Mouse (Mus musculus) kidney, adult 11 months (tissue): ENCODE measurements at regions not wholly inside any gene's neighbourhood (a gene's known extent, or its start where the extent isn't known, plus 50 kb on each side); places are given as distances from the start of the nearest gene placed in this dataset.

ENCODE experiments used
- DNase-seq: peaks from one replicate; pipeline ENCODE4 v3.0.0; 2022

DNA sequence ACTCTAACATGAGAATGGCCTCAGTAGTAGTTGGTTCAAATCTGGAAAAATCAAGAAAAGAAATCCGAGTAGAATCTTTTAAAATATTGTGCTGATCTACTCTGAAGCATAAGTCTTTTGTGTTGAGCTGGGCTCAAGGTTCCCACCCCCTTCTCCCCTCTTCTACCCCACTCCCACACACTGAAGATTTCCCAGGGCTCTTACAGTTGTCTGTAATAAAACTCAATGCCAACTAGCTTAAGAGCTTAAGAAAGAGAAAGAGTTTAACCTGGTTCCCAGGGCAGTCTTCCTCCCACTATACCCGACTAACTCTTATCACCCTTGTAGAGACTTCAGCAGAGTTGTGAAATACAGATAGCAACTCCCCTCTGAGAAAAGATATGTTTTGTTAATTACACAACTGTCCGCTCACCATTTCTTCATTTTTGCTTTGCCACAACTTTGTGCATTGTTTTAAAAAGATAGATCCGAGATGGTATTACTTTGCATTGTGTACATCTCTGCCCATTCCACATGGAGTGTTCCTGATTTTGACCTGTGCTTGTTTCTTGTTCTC, 94.0 kb upstream of the Cpeb2 start:
- DNase-seq, result no peak

DNA sequence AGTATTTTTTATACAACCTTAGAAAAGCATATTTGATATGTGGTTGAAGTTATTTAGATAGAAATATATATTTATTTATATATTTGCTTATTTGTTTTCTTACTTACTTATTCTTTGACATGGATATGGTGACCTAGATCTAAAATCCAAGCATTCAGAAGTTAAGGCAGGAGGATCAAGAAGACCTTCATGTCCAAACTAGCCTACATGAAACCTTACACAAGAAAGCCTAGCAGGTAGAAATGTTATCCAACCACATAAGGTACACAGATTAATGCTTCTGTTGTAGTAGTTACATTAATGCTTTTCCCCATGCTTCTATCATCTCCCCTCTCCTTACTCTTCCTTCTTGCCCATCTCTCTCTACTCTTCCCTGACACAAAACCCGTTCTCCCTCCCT, 93.2 kb upstream of the Cpeb2 start:
- no peak for DNase-seq

DNA sequence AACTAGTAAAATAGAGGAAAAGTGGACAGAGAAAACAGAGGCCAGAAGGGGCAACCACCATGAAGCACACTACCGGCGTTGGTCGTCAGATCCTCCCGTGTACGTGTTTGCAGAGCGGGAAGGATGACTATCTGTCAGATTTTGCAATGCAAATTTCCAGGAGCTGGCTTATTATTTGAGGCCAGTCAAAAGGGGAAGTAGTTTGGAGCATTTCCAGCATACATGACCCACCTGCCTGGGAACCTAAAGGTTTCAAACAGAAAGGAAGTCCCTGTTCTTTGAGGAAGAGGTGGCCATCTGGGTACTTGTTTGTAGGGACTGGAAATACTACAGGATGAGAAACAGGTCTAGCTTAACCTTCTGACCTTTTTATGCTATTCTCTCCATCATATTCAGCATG, 87.0 kb upstream of the Cpeb2 start:
- no peak for DNase-seq

DNA sequence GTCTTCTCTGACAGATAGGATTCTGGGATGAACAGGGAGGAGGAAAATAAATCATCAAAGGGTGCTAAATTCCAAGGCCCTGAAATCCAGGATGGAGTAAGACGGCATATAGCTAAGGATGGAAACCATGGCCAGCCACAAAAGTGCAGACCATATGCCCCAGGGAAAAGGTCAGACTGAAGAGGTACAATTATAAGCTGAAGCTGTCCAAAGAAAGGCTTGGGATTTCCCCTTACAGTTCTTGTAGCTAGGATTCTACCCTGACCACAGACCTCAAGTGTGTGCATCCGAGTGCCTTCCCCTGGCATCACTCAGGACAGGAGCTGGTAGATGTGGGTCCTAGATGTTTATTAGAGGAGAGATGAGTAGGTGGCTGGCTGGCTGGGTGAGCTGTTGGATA, 86.0 kb upstream of the Cpeb2 start:
- DNase-seq, result no peak

DNA sequence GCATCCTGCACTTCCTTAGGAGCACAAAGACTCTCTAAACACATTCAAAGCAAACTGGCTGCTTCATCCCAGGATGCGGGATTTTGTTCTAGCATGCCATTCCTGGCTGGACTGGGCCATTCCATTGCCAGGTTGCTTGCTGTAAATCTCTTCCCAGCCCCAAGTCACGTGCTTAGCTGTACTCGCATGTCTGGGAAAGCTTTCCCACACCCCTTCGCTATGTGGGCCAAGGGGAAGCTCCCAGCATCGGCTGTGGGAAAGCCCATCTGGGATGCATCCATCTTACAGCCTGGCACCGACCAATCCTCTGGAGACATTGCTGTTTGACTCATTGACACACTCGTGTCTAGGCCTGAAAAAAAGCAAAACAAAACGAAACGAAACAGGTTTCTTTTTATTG, 84.5 kb upstream of the Cpeb2 start:
- DNase-seq, result no peak

DNA sequence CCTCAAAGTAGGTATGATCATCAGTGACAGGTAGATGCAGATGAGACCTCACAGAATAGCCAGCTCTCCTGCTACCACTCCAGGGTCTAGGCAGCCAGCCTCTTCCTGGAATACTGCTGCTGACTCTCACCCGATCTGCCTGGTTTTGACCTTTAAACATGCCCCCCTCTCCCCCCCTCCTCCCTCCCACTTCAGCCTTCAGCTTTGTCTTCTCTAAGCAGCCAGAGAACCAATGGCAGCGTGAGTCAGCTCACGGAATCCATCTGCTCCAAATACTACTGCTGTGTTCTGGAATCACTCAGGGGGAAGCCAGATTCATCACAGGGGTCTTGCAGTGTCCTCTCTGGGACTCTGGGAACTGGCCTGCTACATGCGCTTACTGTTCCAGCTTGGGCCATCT, 83.4 kb upstream of the Cpeb2 start:
- no peak for DNase-seq

DNA sequence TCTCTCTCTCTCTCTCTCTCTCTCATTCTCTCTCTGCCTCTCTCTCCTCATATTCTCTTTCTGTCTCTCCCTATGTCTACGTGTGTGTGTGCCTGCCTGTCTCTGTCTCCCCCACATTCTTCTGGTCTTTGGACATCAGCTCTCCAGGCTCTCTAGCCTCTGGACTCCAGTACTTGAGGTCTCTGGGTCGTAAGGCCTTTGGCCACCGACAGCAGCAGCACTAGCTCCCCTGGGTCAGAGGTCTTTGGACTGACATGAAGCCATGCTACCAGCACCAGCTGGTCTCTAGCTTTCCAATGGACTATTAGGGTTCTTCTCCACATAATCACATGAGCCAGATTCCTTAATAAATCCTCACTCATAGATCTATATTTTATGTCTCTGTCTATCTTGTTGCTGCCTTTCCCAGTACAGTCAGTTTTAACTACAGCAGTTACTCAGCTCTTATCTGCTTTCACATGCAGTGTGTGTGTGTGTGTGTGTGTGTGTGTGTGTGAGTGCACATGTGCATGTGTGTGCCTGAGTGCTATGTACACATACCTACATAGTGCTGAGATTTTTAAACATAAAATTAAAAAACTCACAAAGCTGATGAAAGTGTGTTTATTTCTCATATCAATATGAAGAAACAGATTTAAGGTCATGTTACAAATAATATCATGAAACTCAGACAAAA, 81.7 kb upstream of the Cpeb2 start:
- DNase-seq, result peak; percentile 70

DNA sequence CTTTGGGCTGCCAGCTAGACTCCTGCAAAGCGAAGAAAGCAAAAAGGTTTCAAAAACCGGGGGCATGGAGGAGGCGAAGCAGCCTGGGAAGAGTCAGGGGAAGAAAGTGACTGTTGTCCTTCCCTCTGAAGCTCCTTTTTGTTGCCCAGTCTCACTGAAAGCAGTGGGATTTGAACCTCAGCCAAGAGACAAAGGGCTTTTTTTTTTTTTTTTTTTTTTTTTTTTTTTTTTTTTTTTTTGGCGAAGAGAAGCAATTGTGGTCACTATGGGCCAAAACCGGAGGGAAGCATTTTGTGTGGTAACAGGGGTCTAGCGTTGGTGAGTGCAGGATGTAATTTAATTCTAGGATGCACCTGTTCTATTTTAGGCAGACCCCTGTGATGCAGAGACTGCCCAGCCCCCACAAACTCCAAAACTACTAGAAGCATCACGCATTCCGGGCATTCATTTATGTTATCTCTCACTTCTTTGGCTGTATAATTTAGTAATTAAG, 80.8 kb upstream of the Cpeb2 start:
- DNase-seq, result no peak

DNA sequence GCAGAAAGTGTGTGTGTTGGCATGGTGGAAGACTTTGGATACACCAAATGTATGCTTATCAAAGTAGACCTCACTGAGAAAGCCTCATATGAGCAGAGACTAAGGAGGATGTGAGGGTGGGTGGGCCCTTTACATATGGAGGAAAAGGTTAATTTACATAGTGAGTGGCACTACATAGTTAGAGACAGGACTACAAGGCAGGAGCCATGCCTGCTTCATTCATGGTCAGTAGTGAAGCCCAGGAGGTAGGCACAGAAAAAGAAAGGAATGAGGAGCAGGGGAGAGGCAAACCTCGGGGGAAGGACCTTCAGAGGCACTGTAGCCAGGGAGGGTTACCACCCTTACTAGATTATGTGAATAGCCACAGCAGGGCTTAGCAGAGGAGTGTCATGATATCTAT, 80.1 kb upstream of the Cpeb2 start:
- no peak for DNase-seq

DNA sequence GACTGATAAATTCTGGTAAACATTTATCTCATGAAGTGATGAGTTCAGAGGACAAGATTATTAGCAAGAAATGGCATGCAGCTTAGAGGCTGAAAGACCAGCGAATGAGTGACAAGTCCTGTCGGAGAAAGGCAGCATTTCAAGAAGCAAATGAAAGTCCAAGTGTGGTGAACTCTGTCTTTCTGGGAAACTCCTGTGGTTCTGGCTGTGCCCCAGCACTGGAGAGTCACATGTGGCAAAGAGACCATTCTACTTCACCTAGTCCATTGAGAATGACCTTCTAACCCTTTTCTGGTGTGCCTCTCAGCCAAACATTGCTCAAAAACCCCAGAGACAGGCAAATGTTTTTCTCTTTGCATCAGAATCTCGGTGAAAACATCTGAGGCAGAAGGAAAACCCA, 76.2 kb upstream of the Cpeb2 start:
- peak; percentile 83 for DNase-seq

DNA sequence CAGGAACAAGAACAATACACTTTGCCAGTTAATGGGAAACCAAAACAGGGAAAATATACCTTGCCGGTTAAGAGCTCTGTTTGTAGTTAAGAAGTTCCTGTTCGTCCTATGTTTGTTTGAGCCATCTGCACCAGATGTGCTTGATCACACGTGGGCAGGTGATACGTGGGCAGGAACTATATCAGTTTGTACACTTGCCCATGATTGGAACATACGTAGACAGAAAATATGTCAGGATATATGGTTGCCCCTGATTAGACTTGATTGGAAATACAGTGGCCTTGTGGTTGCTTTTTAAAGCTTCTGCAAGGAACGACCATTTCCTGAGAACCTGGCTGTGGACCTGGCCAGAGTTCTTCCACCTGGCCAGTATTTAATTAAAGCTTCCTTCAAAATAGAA, 72.8 kb upstream of the Cpeb2 start:
- DNase-seq, result no peak

DNA sequence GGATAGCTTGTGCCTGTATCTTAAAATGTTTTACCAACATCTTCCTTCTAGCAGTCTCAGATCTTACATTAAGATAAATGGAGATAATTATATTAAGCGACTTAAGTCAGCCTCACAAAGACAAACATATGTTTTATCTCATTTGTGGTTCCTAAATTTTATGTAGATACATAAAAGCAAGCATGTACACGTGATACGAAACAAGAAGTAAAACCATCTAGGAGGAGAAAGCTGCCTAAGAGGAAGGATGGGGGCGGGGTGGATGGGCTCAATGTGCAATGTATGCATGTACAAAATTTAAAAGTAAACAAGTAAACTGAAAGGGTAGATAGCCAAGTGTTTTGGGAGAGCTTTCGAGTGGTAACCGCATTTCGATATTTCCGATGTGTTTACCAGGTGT, 51.5 kb upstream of the Cpeb2 start:
- no peak for DNase-seq
